ENCODE assay signal across 13 mouse cellular contexts in genomic region chr12:95959786-95960504, GRCm38 (mm10).
"Had no signal": no experiment of that assay in that cellular context is flagged by ENCODE, and none has a peak within 500 bp of the region (broad histone marks: within the 10 kb centered on the region; RNA-seq: fewer than 3 reads in every experiment).

No protein-coding gene starts in this region.

- H3K9ac ChIP-seq: limb, embryonic 12.5 days; liver, embryonic 13.5 days; liver, postnatal 0 days; lung, embryonic 15.5 days had no signal

- DNase-seq: layer of hippocampus, postnatal 36 days; liver; liver, embryonic 13.5 days; liver, postnatal 0 days; lung, postnatal 14 days; thymus, postnatal 4 days had no signal

- H3K4me3 ChIP-seq: limb, embryonic 12.5 days; liver, embryonic 13.5 days; lung, embryonic 15.5 days; megakaryocyte, embryonic 14.5 days had no signal

- ATAC-seq: liver, postnatal 0 days had no signal

- H3K4me1 ChIP-seq: limb, embryonic 12.5 days; liver, embryonic 13.5 days; lung, embryonic 15.5 days; megakaryocyte, embryonic 14.5 days had no signal

- H3K36me3 ChIP-seq: limb, embryonic 12.5 days; liver, embryonic 13.5 days; lung, embryonic 15.5 days had no signal

- H3K9me3 ChIP-seq: limb, embryonic 12.5 days; liver, embryonic 13.5 days; lung, embryonic 15.5 days; megakaryocyte, embryonic 14.5 days had no signal

- H3K27me3 ChIP-seq: limb, embryonic 12.5 days; liver, embryonic 13.5 days; lung, embryonic 15.5 days; megakaryocyte, embryonic 14.5 days had no signal

- H3K27ac ChIP-seq: kidney, postnatal 0 days; limb, embryonic 12.5 days; liver, embryonic 13.5 days; lung, embryonic 15.5 days; macrophage; stomach, postnatal 0 days had no signal

- H3K4me2 ChIP-seq: limb, embryonic 12.5 days; liver, embryonic 13.5 days; lung, embryonic 15.5 days; midbrain, embryonic 11.5 days had no signal
